Mouse (Mus musculus): ENCODE measurements around the gene Hopx. TPM values are rescaled to one million over a fixed set of nuclear protein-coding genes. Genes with fewer than 3 reads are reported as not detected.

Hopx gene
- total RNA-seq, 2 experiments from 2014 or later, result 86.3 to 89.3 TPM

DNA sequence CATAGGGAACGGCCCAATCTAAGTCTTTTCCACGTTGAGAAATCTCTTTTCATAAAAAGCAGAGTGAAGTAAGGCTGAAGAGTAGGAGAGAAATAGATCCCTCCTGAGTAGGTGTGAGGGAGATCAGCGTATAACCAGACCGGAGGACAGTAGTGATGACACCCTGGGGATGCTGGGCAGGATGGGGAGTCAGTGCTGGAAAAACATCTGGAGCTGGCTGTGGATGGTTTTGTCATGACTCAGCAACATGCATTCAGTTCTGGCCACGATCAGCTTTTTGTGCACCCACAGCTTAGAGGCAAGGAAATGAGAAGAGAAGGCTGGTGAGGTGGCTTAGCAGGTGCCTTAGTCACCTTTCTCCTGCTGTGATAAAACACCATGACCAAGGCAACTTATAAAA, 19.0 kb upstream of the Hopx start:
- no peak for DNase-seq (ENCODE audit: extremely low spot score in 1 of 2, low spot score in 1 of 2)

DNA sequence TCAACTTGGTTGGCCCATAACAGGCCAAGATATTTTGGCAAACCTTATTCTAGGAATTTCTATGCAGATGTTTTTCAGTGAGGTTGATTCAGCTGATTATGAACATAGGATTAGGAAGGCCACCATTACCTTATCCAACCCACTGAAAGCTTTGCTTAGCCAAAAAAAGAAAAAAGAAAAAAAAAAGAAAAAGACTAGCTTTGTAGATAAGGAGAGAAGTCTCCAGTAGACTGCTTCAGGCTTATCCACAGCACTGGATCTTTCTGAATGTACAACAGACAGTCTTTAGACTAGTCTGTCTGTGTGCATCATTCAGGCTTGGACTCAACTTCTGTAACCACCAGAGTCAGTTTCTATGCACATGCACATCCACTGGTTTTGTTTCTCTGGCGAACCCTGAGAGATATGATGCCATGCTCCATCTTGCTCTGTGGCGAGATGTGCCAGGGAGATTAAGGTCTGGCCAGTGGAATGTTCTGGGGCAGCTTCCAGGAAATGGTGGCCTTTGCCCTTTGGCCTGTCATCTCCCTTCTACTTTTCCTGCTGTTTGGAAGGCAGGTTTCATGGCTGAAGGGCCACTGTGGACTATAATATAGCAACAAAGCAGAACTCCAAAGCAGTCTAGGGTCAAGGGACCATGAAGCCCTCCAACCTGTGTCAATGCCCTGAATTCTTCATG, 17.7 kb upstream of the Hopx start:
- no peak for DNase-seq (ENCODE audit: extremely low spot score in 1 of 2, low spot score in 1 of 2)

DNA sequence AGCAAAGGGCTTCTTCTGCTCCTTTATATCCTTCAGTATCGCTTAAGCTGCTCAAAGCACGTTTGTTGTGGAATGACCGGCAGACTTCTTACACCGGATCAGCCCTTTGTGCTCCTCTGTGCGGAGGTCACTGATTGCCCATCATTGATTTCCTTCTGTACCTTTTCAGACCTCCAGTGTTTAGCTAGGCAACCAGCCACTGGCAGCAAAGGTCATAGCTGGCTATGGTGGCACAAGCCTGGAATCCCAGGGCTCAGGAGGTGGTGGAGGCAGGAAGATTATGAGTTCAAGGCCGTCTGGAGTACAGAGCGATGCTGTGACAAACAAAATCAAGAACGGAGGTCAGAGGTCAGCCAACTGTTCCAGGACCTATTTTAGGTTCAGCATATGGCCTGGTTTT, 17.0 kb upstream of the Hopx start:
- no peak for DNase-seq (ENCODE audit: extremely low spot score in 1 of 2, low spot score in 1 of 2)

DNA sequence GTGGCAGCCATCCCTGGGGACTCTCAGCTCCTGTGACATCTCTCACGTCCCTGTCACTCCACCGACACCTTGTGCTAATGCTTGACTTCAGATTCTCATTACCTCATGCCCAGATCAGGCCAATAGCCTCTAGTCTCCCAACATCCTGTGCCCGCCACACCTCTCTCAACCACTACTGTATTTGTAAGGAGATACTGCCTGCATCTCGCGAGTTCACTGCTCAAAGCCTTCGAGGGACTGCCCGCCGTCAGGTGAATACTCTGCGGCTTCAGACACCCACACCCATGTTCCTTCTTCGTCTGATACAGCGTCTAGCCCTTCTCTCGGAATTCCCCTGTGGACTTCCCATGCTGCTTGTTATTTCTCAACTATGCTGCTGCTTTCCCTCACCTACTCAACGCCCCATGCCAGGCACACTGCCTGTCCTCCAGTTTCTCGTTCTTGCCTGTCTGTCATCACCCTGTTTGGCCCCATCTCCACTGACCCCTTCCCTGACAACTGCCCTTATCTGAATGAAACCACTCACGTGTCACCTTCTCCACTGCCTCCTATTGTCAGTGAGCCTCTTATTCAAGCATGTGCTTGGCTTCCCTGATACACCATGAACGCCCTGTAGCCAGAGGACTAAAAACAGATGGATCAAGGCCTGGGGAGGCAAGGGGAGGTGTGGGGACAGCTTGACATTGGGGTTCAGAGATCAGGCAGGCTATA, 15.5 kb upstream of the Hopx start:
- no peak for DNase-seq (ENCODE audit: extremely low spot score in 1 of 2, low spot score in 1 of 2)

DNA sequence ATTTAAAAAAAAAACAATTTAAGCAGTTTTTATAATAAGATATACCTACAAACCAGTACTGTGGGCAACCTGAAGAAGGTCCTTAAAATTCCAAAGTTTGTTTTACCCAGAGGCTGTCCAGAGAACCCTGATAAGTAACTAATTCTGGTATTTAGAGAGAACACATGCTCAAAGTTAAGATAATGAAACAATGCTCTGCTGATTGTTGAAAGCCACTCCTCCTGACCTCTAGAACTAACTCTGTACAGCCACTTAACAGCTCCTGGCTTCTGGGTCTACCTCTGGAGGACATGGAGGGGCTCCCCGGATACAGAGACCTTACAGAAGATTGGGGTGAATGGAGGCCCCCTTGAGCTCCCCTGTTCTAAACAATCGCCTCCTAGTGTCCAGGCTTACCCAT, 15.0 kb upstream of the Hopx start:
- no peak for DNase-seq (ENCODE audit: extremely low spot score in 1 of 2, low spot score in 1 of 2)

DNA sequence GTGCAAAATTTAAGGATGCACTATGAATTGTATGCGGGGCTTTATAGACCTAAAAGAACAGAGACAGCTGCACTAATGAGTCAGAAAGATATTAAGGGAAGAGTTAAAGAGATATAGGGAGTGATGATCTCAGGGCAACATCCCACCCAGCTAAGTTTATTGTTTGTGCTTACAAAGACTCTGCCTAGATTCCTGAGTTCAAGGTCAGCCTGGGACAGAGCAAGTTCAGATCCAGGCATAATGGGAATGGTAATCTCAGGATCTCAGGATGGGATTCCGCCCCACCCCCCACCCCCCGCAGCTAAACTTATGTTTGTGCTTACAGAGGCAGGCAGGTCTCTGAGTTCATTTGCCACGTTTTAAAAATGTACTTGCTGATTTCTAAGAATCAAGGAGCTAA, 13.9 kb upstream of the Hopx start:
- DNase-seq (ENCODE audit: extremely low spot score in 1 of 2, low spot score in 1 of 2), result no peak

DNA sequence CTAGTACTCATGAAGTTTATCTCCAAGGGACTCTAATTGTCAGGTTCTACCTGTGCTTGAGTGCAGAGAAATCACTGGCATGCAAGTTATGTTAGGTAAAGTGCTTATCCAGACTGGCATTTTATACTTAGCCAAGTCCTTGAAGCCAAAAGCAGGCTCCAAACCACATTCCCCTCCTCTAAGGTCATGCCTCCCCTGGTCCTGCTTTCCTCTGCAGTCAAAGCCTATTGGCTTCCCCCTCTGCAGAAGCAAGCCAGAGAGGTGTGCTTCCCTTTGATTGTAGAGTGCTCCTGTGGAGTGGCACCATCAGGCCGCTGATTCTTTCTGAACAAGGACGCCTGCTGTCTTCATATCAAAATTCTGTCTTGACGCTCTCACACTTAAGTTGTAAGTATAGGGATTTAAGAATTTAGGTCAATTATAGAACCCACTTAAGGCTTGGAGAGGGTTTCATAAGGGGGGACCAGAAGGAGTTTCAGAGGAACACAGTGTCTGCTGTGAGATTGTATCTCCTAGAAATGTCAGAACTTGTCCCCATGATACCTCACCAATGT, 11.6 kb upstream of the Hopx start:
- DNase-seq (ENCODE audit: extremely low spot score in 1 of 2, low spot score in 1 of 2), result no peak

DNA sequence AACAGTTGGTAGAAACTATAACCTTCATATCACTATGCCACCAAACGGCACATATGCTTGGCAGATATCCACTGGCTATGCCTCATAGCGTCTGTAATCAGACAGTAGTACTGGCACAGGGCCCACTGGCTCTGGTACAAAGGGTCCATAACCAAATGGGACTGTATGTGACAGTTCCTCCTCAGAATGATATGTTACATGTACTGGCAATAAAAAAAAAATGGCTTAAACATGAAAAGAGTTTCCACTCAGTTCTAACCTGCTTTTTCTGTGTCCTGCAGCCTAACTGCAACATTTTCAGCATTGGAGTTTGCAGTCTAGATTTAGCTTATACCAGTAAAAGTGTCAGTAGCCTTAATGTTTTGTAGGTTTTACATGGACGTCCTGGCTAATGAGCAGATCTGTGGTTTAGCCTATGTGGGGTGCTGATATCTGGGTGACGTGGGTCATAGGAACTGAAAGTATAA, 9.9 kb upstream of the Hopx start:
- no peak for DNase-seq (ENCODE audit: extremely low spot score in 1 of 2, low spot score in 1 of 2)

DNA sequence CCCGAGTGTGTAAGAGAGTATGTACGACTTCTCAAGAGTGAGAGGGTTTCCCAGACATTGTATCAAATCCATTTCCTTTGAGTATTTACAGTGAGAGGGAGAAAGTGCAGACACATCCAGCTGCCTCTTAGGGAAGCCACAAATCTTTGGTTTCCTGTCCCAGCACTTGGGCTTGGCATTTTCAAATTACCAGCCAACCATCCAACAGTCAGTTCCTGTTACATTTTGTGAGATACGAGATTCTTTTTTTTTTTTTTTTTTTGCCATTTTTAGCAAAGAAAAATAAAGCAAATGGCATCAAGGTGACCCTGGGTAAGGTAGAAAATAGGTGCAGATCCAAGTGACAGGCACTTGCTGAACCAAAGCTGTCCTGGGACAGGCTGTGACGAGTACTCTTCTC, 9.2 kb upstream of the Hopx start:
- no peak for DNase-seq (ENCODE audit: extremely low spot score in 1 of 2, low spot score in 1 of 2)

DNA sequence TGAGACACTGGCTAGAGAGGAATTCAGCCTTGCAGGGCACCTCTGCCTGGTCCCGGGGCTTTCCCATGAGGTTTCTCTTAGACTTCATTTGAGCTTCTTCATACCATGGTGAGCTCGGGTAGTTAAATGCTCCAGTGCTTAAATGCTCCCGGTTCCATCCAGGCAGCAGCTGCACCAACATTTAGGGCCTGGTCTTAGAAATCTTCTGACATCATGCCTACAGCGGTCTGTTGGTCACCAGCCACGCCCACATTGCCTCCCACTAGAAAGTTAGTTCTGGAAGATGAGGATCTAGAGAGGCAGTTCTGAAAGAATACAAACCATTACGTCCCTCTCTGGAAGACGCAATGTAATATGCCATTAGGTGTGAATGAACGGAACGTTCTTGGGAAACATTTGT, 8.7 kb upstream of the Hopx start:
- no peak for DNase-seq (ENCODE audit: extremely low spot score in 1 of 2, low spot score in 1 of 2)

DNA sequence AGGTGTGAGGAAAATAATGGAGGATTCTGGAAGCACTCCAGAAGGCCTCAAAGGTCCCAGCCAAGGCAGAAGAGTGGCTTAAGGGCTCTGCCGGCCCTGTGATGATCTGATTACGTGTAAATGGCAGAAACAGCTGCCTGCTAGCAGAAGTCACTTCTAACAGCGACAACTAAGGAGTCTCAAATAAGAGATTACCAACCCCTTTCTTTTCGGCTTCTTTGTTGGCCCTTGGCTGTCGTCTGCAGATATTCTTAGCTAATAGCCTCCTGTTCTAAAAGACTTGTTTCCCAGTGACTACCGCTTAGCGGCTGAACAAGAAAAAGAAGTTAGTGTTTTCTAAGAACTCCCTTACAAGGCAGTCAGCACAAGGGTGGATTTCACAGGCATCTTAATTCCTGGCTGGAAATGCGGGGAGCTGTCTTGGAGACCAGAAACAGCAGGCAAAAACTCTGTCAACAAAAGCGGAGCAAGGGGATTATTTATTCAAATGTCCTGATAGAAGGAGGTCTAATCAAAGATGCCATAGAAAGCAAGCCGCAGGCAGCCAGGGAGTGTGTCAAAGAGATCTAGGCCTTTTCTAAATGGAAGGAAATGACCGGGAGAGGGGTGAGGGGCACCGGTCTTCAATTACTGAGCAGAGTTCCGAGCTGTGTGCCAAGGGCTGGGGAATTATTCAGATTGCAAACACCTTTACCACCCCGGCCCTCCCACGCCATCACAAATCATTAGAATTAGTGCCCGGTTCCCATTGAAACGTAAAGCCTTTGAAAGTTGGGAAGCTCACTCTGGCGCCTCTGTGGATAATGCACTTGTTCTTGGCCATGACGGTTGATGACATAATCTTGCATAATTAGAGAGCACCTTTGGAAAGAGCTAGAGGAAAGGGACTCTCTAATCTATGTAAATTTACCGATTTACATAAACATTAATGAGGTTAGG, 7.6 kb upstream of the Hopx start:
- DNase-seq (ENCODE audit: extremely low spot score in 1 of 2, low spot score in 1 of 2), result no peak

DNA sequence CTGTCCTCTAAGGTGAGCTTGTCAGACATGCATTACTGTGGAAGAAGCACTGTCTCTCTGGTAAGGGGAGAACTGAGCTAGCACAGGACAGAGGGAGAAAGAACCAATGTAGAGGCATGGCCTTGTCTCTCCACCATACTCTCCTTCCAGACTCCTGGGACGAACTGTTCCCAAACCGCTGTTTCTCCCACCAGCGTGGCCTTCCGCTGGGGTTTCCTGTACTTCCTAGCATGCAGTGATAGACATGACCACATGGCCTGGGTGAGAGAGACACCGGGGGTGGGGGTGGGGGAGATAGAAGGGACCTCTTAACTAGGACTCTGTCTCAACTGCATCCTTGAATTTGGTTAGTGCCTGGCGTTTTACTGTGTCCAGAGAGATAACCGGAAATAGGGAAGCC, 5.8 kb upstream of the Hopx start:
- DNase-seq (ENCODE audit: extremely low spot score in 1 of 2, low spot score in 1 of 2), result no peak

DNA sequence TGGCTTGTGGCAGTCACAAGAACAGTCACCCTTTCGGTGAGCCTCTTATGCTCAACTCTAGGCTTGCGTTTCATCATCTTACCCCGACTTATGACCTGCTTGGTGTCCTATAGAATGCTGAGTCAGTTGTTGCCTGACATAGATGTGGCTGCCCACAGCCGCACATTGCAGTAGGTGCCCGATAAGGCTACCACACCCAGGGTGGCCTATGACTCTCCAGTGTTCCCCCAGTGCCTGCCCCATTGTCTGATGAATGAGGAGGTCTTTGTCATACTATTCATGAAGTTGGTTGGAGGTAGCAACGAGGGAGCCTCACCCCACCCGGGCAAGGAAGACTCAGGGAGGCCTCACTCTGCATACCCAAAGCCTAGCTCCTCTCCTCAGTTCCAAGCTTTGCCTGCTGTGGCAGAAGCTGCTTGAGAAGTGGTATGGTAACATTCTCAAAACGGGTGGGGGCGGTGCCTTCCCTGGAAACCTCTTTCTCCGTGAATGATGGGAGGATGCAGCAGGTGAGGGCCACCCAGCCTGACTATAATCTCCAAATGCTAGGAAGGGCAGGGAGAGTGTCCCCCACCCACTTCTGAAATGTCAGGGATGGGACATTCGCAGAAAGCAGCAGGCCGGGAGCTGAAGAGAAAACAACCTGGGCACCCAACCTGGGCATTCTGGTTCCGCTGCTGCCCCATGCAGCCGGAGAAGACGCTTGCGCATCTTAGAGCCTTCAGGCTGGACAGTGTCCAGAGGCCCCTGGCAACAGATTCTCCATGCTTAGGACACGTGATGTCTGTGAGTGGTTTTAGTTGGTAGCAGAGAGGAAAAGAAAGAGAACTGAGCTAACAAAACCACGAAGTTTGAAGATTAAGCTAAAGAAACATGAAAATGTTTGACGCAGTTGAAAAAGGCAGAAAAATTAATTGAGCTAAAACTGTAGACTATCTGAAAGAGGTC, 4.8 kb upstream of the Hopx start:
- DNase-seq (ENCODE audit: extremely low spot score in 1 of 2, low spot score in 1 of 2), result no peak

DNA sequence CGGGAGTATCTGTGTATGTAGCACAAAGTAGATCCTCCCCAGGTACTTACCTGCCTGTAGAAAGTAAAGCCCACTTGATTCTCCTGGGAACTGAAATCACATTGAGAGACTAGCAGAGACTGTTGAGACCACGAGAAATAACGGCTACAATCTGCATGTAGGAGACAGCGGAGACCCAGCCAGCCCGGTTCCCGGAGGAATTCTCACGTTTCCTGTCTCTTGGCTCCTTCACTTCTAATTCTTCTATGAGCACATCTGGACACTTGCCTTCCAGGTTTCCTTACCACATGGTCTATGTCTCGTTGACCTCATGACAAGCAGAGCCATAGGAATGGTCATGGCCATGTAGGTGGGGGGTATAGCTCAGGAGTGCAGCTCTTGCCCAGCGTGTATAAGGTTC, 811 bp upstream of the Hopx start:
- no peak for DNase-seq (ENCODE audit: extremely low spot score in 1 of 2, low spot score in 1 of 2)

DNA sequence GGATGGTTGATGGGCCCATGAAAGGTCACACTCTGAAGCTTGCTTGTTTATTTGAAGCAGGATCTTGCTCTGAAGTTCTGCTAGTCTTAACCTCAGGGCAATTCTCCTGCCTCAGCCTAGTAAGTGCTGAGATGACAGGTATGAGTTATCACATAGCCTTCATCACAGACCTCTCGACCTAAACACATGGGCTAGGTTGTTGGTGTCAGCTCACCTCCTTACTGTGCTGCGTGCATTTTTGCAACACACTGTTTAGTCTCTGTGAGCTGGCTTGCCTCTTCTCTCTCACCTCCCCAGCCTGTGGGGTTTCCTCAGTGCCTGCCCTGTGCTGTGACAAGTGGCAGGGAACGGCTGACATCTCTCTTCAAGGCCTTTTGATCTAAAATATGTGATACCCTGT, 1.1 kb downstream of the Hopx start:
- no peak for DNase-seq (ENCODE audit: extremely low spot score in 1 of 2, low spot score in 1 of 2)

DNA sequence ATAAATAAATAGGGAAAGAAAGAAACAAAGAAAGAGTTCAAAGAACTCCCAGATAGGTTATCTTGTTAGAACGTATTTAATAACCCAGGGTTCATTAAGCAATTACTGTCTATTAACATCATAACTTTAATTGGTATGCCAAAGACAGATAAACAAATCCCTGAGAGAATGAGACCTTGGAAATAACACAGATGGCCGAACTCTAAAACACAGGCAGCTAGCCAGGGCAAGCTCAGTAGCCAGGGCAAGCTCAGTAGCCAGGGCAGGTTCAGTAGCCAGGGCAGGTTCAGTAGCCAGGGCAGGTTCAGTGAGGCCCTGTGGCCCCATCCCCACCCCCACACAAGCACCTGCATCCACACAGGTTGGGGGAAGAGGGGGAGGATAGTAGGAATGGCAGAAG, 2.9 kb downstream of the Hopx start:
- DNase-seq (ENCODE audit: extremely low spot score in 1 of 2, low spot score in 1 of 2), result no peak

DNA sequence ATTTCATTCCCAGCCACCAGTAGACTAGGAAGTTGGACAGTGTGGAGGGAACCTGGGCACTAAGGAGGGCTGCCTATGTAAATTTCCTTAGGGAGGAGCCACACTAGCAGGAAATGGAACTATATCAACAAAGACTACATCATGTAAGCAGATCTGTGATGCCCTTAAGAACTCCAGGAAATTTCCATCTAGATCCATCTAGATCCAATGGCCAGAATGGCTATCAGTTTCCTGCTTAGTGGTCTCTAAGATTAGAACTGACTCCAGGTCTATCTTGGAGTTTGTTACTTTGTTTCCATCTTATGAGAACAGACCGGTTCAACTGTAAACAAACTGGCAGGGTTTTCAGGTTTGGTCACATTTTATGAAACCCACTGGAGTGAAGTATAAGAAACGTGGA, 5.1 kb downstream of the Hopx start:
- DNase-seq (ENCODE audit: extremely low spot score in 1 of 2, low spot score in 1 of 2), result no peak

DNA sequence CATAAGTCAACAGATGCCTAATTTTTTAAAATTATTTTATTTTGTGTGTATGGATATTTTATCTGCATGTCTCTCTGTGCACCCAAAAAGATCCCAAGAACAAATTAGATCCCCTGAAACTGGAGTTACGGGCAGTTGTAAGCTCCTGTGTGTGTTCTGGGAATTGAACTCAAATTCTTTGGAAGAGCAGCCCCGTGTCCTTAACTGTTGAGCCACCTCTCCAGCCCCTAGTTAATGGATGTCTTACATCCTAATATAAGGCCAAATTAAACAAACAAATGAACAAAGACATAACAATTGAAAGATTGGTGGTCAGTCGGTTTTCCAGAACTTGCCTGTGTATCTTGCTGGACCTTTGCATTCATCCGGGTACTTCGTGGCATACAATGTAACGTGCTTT, 6.1 kb downstream of the Hopx start:
- no peak for DNase-seq (ENCODE audit: extremely low spot score in 1 of 2, low spot score in 1 of 2)

DNA sequence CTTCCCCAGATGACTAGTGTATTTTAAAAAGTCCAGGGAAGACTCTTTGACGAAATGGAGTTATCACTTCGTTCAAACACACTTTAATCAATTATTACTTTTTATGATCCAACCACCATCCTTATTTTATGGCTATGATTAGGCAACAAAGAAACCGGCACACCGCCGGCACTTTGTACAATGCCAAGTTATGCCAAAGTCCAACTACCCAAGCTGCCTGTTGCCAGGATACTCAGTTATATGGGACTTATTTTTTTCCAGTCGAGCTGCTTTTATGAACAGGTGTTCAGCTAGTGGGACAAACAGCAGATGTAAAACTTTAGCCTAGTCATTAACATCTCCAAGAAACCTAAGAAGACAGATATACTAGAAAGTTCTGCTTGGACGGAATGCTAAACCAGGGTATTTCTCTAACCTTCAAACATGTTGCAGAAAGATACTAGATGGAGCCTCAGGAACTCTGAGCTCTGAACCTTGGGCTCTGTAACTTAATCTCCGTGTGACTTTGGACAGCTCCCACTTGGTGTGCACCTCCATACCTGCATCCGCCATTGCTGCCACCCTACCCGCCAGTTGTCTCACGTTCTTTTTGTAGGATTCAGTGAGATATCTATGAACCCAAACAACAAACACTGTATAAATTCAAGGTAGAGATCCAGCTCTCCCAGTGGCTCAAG, 7.6 kb downstream of the Hopx start:
- no peak for DNase-seq (ENCODE audit: extremely low spot score in 1 of 2, low spot score in 1 of 2)
